Mouse (Mus musculus): ENCODE measurements at regions not wholly inside any gene's neighbourhood (a gene's known extent, or its start where the extent isn't known, plus 50 kb on each side); places are given as distances from the start of the nearest gene placed in this dataset.

DNA sequence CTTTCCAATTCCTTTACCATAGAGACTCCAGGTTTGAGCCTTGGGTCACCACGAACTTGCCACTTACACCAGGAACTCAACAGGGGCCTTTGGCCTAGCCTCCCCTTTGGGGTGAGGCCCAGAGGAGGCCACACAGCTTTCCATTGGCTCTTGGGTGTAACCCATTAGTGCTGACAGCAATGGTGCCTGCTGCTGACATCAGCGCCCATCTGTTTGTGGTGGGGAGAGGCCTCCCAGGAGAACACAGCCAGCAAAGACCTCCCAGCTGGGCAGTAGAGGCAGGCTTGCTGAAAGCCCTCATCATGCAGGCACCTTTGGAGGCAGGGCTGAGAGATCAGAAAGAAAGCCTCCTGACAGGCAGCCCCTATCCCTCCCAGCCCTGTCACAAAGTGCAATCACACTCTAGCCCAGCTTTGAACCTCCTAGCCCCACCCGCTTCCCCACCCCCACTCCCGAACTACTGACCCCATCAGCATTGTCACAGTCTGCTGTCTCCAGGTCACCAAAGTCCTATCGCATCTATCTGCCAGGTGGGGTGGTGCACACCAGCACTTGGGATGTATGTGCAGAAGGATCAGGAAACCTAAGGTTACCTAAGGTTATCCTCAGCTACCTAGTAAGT lies 83.7 kb downstream of the Vegfa start:
- TF ChIP-seq CTCF (IDR thresholded peaks at IDR 0.05; ENCODE audit: low read depth, low read length) (no peak), POLR2A (IDR thresholded peaks at IDR 0.05; ENCODE audit: borderline replicate concordance, low read depth, low read length) (no peak)
